ENCODE assay signal across 11 mouse cellular contexts in genomic region chr4:137488038-137488437, GRCm38 (mm10). TPM values are rescaled to one million over a fixed set of nuclear protein-coding genes. Genes with fewer than 3 reads are reported as not detected.
DNase-seq lines count a peak whose midpoint lies in the region; ATAC-seq and TF ChIP-seq lines count a peak whose summit lies in the region.
"Had no signal": no experiment of that assay in that cellular context is flagged by ENCODE, and none has a peak within 500 bp of the region (broad histone marks: within the 10 kb centered on the region; RNA-seq: fewer than 3 reads in every experiment).

No protein-coding gene starts in this region.

- peaks cover 19% of the 10 kb centered on the region for H3K36me3 ChIP-seq in heart, adult 2 months (ENCODE audit: control insufficient read depth, insufficient read depth, low read length)
- no peaks in the 10 kb centered on the region for H3K36me3 ChIP-seq in lung, embryonic 14.5 days (ENCODE audit: insufficient read depth)
- no peaks in the 10 kb centered on the region for H3K36me3 ChIP-seq in liver, embryonic 15.5 days (replicated peaks)

- no peaks in the 10 kb centered on the region for H3K27me3 ChIP-seq in heart, adult 2 months (ENCODE audit: control insufficient read depth, insufficient read depth, low read length)
- H3K27me3 ChIP-seq in lung, embryonic 14.5 days (ENCODE audit: insufficient read depth, low read length), result no peaks in the 10 kb centered on the region
- H3K27me3 ChIP-seq in liver, embryonic 15.5 days, result no peaks in the 10 kb centered on the region

- peak overlapping the region; percentile 44 for H3K4me2 ChIP-seq in lung, embryonic 14.5 days
- peak overlapping the region; percentile 39 for H3K4me2 ChIP-seq in liver, embryonic 15.5 days

- H3K9me3 ChIP-seq in lung, embryonic 14.5 days (ENCODE audit: low read depth, low read length), result no peaks in the 10 kb centered on the region
- H3K9me3 ChIP-seq in liver, embryonic 15.5 days (replicated peaks), result no peaks in the 10 kb centered on the region

- intact Hi-C loops in heart, adult 2 months (cut with DNase I), result loop anchor here (1.0 to 5.0 kb wide), 2 partner anchors 10 to 41 kb away; no protein-coding TSS in a partner anchor

- peak in 1 of 2 experiments; percentile 66 for DNase-seq in heart, adult 2 months
- no peak for DNase-seq in heart, postnatal 4 days
- DNase-seq in lung, embryonic 14.5 days, result peak; percentile 84
- no peak for DNase-seq in lung, adult 18-20 months
- no peak for DNase-seq in T-cell, adult 2 months (ENCODE audit: low spot score)
- no peak for DNase-seq in right cerebral cortex, adult 18-20 months
- DNase-seq: cerebellum, adult 2 months had no signal

- peak; percentile 46; the same call in 1 of the 2 replicates for ATAC-seq in lung, embryonic 14.5 days (ENCODE audit: insufficient read depth)
- no peak for ATAC-seq in liver, embryonic 15.5 days (ENCODE audit: insufficient read depth)
- ATAC-seq: activated CD4-positive, CD25-positive, alpha-beta regulatory T cell, adult 4 months had no signal

- H3K4me1 ChIP-seq in heart, adult 2 months (ENCODE audit: control insufficient read depth, insufficient read depth, low read length), result peaks cover 62% of the 10 kb centered on the region
- H3K4me1 ChIP-seq in lung, embryonic 14.5 days (ENCODE audit: insufficient read depth), result peaks cover 63% of the 10 kb centered on the region
- H3K4me1 ChIP-seq in embryonic fibroblast, embryonic 13.5 days (ENCODE audit: control insufficient read depth, insufficient read depth, low read length), result peaks cover 52% of the 10 kb centered on the region
- peaks cover 72% of the 10 kb centered on the region for H3K4me1 ChIP-seq in liver, embryonic 15.5 days (replicated peaks)

- no peak for TF ChIP-seq CTCF in heart, adult 2 months (IDR thresholded peaks at IDR 0.05)
- no peak for TF ChIP-seq CTCF in lung, embryonic 14.5 days (IDR thresholded peaks at IDR 0.05; ENCODE audit: low read depth)
- no peak for TF ChIP-seq CTCF in embryonic fibroblast, embryonic 13.5 days (IDR thresholded peaks at IDR 0.05; ENCODE audit: borderline replicate concordance, insufficient read depth, low read length)

- peak overlapping the region; percentile 56 for H3K9ac ChIP-seq in heart, adult 2 months (ENCODE audit: low read depth, low read length)
- no peak overlapping the region; the same call in 1 of the 2 replicates for H3K9ac ChIP-seq in lung, embryonic 14.5 days
- H3K9ac ChIP-seq in liver, embryonic 15.5 days, result no peak overlapping the region

- no peak for TF ChIP-seq POLR2A in heart, adult 2 months (IDR thresholded peaks at IDR 0.05; ENCODE audit: insufficient read depth, low read depth, low read length)
- no peak for TF ChIP-seq POLR2A in embryonic fibroblast, embryonic 13.5 days (IDR thresholded peaks at IDR 0.05; ENCODE audit: low read depth, low read length)

- no peak for TF ChIP-seq EP300 in heart, adult 2 months (IDR thresholded peaks at IDR 0.05; ENCODE audit: insufficient read depth, low read depth, low read length)

- H3K4me3 ChIP-seq in heart, adult 2 months, result peak overlapping the region; percentile 11; the same call in 1 of the 2 replicates
- H3K4me3 ChIP-seq in lung, embryonic 14.5 days (ENCODE audit: low read depth, low read length), result no peak overlapping the region
- H3K4me3 ChIP-seq in embryonic fibroblast, embryonic 13.5 days (ENCODE audit: insufficient read depth, low read length), result no peak overlapping the region
- no peak overlapping the region for H3K4me3 ChIP-seq in liver, embryonic 15.5 days (replicated peaks)

- H3K79me2 ChIP-seq in heart, adult 2 months (replicated peaks; ENCODE audit: control insufficient read depth, insufficient read depth, low read length), result no peaks in the 10 kb centered on the region; the same call in 1 of the 2 replicates

- 4% methylated on average over 11 of the region's 11 CpGs for WGBS in heart, adult 2 months
- 16% methylated on average over 11 of the region's 11 CpGs for WGBS in lung, embryonic 14.5 days
- WGBS in liver, embryonic 15.5 days (ENCODE audit: insufficient replicate concordance), result 30% methylated on average over 11 of the region's 11 CpGs

- H3K27ac ChIP-seq in heart, adult 2 months, result peak overlapping the region; percentile 95
- H3K27ac ChIP-seq in lung, embryonic 14.5 days (ENCODE audit: low read depth), result peak overlapping the region; percentile 92
- peak overlapping the region; percentile 99 for H3K27ac ChIP-seq in embryonic fibroblast, embryonic 13.5 days (ENCODE audit: insufficient read depth, low read length)
- no peak overlapping the region for H3K27ac ChIP-seq in liver, embryonic 15.5 days (replicated peaks)

RNA-seq across cellular contexts. Expression of gene Hspg2, which starts 19.5 kb away (rescaled TPM):
- 100 to 1,000 TPM; 174 to 190 TPM for total RNA-seq in heart, adult 2 months (2021)
- polyA plus RNA-seq in heart, adult 2 months (2012; rRNA removed), result 86.7 and 114 TPM in 2 replicates
- 100 to 1,000 TPM; 467 to 506 TPM for total RNA-seq in heart, postnatal 4 days (2021)
- polyA plus RNA-seq in lung, embryonic 14.5 days (2014; fragmentation: Nextera tagmentation; extraction: Ambion mirVana), result 51.2 and 58.1 TPM in 2 replicates
- 271 and 368 TPM in 2 replicates for polyA plus RNA-seq in embryonic fibroblast, embryonic 13.5 days (2011; ENCODE audit: insufficient read length, low read depth, missing spikeins)
- polyA plus RNA-seq in liver, embryonic 15.5 days (2015; fragmentation: Nextera tagmentation; extraction: Ambion mirVana), result 3.9 and 5.1 TPM in 2 replicates
- polyA plus RNA-seq: activated CD4-positive, CD25-positive, alpha-beta regulatory T cell, adult 4 months had no signal

RNA-seq across cellular contexts. Expression of gene 1700013G24Rik, which starts 35.0 kb away (rescaled TPM):
- not detected for total RNA-seq in heart, adult 2 months (2021)
- polyA plus RNA-seq in heart, adult 2 months (2012; rRNA removed), result 0.38 and 0.57 TPM in 2 replicates
- not detected for total RNA-seq in heart, postnatal 4 days (2021)
- polyA plus RNA-seq in lung, embryonic 14.5 days (2014; fragmentation: Nextera tagmentation; extraction: Ambion mirVana), result not detected in 2 replicates
- polyA plus RNA-seq in embryonic fibroblast, embryonic 13.5 days (2011; ENCODE audit: insufficient read length, low read depth, missing spikeins), result not detected in 2 replicates
- polyA plus RNA-seq in liver, embryonic 15.5 days (2015; fragmentation: Nextera tagmentation; extraction: Ambion mirVana), result not detected in 2 replicates
- polyA plus RNA-seq: activated CD4-positive, CD25-positive, alpha-beta regulatory T cell, adult 4 months; cerebellum, adult 2 months; neural tube, embryonic 14.5 days had no signal

RNA-seq across cellular contexts. Expression of gene Cela3b, which starts 57.7 kb away (rescaled TPM):
- not detected for total RNA-seq in heart, adult 2 months (2021)
- polyA plus RNA-seq in heart, adult 2 months (2012; rRNA removed), result 0.32 TPM in 1 of 2 replicates, not detected in the other
- not detected for total RNA-seq in heart, postnatal 4 days (2021)
- not detected in 2 replicates for polyA plus RNA-seq in lung, embryonic 14.5 days (2014; fragmentation: Nextera tagmentation; extraction: Ambion mirVana)
- not detected in 2 replicates for polyA plus RNA-seq in embryonic fibroblast, embryonic 13.5 days (2011; ENCODE audit: insufficient read length, low read depth, missing spikeins)
- polyA plus RNA-seq in liver, embryonic 15.5 days (2015; fragmentation: Nextera tagmentation; extraction: Ambion mirVana), result 0.18 and 1.0 TPM in 2 replicates
- polyA plus RNA-seq: activated CD4-positive, CD25-positive, alpha-beta regulatory T cell, adult 4 months; cerebellum, adult 2 months; neural tube, embryonic 14.5 days had no signal
